Mouse (Mus musculus): ENCODE data around the gene Rpl13a.

Gene Rpl13a

DNA sequence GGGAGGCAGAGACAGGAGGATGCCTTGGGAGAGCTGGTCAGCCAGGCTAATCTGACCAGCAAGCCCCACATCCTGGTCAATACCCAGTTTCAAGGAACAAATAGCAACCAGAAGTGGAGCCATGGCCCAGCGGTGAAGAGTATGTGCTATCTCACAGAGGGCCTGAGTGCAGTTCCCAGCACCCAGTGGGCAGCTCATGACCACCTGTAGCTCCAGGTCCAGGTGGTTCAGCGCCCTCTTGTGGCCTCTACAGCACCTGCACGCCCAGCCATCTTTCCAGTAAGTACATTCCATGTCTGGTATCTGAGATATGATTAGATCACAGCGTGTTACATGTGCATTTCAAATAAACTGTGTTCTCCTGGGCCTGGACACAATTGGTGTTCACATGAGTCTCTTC is 42.5 kb downstream of the Rpl13a start:
- DNase-seq, result no peak

DNA sequence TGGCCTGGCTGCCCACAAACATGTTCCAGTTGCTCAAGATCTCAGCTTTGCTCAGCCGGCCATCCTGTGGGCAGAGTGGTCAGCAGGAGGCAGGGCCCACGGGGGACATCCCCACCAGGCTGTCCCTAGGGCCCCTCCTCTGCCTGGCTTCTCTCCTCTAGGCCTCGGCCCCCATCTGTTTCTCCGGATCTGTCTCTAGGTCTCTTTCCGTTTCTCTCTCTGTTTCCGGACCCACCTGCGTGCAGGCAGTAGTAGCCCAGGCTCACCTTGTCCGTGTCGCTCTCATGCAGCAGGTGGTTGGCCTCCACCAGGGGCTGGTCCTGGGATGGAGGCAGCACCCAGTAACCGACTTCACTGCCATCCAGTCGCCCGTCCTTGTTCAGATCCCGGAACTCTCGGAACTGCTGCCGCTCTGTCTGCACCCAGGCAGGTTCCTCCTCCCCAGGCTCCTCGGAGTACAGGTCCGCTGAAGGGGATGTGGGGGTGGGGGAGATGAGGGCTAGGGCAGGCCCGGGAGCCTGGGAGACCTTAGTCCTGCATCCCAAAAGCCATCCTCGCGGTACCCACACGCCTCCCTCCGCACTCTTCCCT is 45.2 kb downstream of the Rpl13a start:
- DNase-seq, result no peak

DNA sequence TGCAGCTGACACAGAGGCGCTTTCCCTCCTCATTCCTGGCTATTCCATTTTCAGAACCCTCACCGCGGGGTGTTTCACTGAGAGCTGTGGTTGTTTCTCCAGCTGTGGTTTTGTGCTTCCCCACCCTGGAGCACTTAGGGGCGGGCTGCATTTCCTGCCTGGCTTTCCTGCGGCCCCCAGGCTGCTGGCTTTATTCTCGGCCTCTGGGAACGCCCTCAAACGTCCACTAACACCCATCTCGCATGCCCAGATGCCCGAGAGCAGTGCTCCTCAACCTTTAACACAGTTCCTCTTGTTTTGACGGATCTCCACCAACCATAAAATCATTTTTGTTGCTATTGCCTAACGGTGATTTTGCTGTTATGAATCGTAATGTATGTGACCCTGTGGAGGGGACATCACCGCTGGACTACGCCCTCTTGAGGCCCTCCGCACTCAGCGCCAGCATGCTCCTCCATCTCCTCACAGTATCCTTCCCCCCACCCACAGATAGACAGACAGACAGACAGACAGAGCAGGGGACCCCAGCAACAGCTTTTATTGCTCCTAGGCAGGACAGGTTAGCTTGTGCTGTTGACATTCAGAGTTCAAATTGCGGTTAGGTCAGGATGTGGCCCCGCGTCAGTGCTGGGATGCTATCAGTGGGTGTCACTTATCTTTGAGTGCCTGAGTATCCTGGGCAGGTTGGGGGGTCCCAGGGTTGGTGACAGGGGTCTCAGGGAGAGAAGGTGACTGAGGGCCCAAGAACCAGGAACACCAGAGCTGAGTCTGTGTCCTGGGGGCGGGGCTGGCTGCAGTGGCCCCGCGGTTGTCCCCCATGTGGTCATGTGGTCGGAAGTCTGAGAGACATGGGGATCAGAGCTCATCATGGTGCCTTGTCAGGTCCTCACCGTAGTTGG is 45.9 kb downstream of the Rpl13a start:
- peak; percentile 82 to 85 for DNase-seq

DNA sequence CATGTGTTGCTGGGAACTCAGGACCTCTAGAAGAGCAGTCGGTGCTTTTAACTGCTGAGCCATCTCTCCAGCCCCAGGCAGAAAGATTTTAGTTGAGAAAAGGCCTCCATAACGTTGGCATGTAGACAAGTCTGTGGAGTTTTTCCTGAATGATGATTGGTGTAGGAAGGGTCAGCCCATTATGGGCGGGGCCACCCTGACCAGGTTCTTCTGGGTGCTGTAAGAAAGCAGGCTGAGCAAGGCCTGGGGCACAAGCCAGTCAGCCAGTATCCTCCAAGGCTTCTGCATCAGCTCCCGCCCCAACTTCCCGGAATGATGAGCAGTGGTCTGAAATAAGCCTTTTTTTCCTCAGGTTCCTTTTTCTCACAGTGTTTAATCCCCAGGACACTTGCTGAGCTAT is 47.5 kb downstream of the Rpl13a start:
- DNase-seq, result no peak

DNA sequence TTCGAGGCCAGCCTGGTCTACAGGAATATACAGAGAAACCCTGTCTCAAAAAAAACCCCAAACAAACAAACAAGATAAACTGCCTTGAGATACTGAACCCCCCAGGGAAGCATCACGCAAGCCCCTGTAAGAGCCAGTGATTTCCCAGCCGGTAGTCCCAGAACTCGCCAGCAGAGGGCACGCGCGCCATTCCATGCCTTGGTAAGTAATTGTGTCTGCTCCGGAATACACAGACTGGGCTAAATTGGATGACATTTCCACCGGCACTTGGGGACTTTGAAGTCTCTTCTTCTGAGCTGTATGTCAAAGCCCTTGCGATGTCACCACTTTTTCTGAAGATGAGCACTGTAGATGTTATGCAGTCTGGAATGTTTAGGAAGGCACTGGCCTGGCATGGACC is 48.7 kb downstream of the Rpl13a start:
- peak; percentile 89 to 94 for DNase-seq

DNA sequence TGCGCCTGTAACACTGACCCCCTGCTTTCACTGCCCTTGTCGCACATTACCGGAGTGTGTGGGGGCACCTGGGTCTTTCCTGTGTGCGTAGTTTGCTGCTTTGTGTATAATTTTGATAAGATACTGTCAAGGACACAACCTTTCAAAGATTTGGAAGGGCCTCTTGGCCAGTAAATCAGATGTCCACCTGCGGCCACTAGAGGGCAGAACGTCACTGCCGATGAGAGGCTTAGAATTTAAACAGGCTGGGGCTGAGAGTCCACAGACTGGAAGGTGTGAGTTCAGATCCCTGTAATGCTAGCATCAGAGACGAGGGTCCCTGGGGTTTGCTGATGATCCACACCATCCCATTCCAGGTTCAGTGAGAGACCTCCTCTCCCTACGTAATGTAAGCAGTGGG is 50.0 kb downstream of the Rpl13a start:
- peak; percentile 73 to 83 for DNase-seq

DNA sequence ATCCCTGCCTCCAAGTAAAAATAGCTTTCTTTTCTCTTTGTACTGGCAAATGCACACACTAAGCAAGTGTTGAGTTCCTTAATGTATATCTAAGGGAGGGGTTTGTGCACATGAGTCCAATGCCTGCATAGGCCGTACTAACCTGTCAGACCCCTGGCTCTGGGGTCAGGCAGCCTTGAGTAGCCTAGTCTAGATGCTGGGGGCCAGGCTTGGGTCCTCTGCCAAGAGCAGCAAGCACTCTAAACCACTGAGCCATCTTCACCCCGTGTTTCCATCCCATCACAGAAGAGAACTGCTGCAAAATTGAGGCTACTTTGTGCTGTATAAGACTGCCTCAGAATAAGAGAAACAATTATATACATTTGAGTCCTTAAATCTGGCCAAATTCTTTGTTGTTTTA is 50.7 kb downstream of the Rpl13a start:
- DNase-seq, result no peak

DNA sequence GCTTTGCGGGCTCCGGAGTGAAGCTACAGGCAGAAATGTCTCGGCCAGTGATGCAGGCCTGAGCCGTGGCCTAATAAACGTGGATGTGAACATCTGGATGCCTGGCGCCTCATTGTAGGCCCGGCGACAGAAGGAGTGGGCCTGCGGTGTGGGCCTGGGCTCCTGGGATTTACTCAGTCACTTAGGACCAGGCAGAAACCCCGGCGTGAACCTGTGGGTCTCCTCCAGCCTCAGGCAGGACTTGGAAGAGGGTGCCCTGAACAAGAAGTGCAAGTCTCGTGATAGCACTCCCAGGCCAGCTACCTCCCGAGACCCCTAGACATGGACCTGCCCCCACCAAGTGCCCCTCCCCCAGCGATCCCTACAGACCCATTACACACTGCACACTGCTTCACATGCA is 51.2 kb downstream of the Rpl13a start:
- DNase-seq, result no peak

DNA sequence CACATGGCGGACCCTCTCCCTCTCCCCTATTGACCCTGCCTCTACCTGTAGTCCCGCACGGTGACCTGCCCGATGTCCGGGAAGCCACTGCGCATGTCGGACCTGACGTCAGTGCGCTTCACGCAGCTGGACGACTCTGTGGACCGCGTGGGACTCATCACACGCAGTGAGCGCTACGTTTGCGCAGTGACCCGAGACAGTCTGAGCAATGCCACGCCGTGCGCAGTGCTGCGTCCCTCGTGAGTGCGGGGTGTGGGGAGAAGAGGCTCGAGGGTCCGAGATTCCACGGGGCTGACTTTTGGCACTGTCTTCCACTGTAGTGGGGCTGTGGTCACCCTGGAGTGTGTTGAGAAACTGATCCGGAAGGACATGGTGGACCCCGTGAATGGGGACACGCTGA is 52.1 kb downstream of the Rpl13a start:
- no peak for DNase-seq
